Mouse (Mus musculus): ENCODE data around the gene Gm17662.

GRCm38 (mm10) chr4:104870196-104870595 is 13.1 kb downstream of the Gm17662 start:
- TF ChIP-seq POLR2A (IDR thresholded peaks at IDR 0.05; ENCODE audit: insufficient read depth, low read depth, low read length) (no peak), CTCF (IDR thresholded peaks at IDR 0.05) (no peak)

All from heart, adult 2 months (tissue).